Mouse (Mus musculus) stomach, embryonic 15.5 days (tissue): ENCODE data around the gene Slc13a3. TPM values are rescaled to one million over a fixed set of nuclear protein-coding genes. Genes with fewer than 3 reads are reported as not detected.

Source experiments
- ATAC-seq: fragments of 200-750 bp; cut with Nextera tagmentation; 2 replicates; pipeline ENCODE4 v1.8.0; 2017; ENCODE audit warnings: low read depth, moderate number of reproducible peaks, moderate TSS enrichment; ENCODE audit not compliant: insufficient read depth, low FRiP score
- H3K27ac ChIP-seq: fragments of 300-500 bp; sonication (generic); 2 replicates; pipeline ENCODE4 v1.5.1; 2015; ENCODE audit warnings: mild to moderate bottlenecking, inconsistent platforms
- H3K27me3 ChIP-seq: fragments of 300-500 bp; sonication (generic); replicated peaks from 2 replicates; pipeline ENCODE4 v1.6.1; 2015; ENCODE audit warnings: inconsistent platforms
- H3K36me3 ChIP-seq: fragments of 300-500 bp; sonication (generic); 2 replicates; pipeline ENCODE4 v1.6.1; 2015; ENCODE audit warnings: inconsistent platforms
- H3K4me1 ChIP-seq: fragments of 300-500 bp; sonication (generic); 2 replicates; pipeline ENCODE4 v1.6.1; 2015; ENCODE audit warnings: inconsistent platforms
- H3K4me2 ChIP-seq: fragments of 300-500 bp; sonication (generic); 2 replicates; pipeline ENCODE4 v1.6.1; 2015; ENCODE audit warnings: mild to moderate bottlenecking, inconsistent platforms
- H3K4me3 ChIP-seq: fragments of 300-500 bp; sonication (generic); replicated peaks from 2 replicates; pipeline ENCODE4 v1.5.1; 2015; ENCODE audit warnings: inconsistent platforms
- H3K9ac ChIP-seq: fragments of 300-500 bp; sonication (generic); 2 replicates; pipeline ENCODE4 v1.6.1; 2015; ENCODE audit warnings: inconsistent platforms
- H3K9me3 ChIP-seq: fragments of 300-500 bp; sonication (generic); 2 replicates; pipeline ENCODE4 v1.6.1; 2016; ENCODE audit warnings: inconsistent platforms
- WGBS: fragments of 180-500 bp; shearing (Covaris S2); methylation state at CpG from one replicate; pipeline ENCODE4 v1.1.7; 2015; 5-methylcytosine and 5-hydroxymethylcytosine counted together
- polyA plus RNA-seq: library from polyadenylated mRNA; unstranded; fragments of >200 nt; fragmentation: Nextera tagmentation; extraction: Ambion mirVana; gene quantifications from 2 replicates; pipeline ENCODE4 v1.2.1, GENCODE M21; 2015

Slc13a3 gene
- polyA plus RNA-seq, 1 experiment from 2014 or later = 0.89 TPM

DNA sequence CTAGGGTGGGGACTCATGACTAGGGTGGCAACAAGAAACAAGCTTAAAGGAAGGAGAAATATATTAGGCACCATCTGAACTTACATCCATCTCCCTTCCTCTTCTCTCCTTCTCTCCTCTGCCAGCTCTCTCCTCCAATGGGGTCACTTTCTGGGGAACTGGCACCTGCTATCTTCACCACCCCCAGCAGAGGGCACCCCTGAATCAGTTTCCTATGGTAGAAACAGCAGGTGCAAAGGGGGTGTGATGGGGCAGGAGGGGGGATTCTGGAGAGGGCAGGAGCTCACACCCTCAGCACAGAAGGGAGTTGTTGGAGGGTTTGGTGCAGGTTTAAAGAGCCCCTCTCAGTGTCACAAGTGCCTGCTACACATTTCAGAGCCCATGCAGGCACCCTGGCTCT, 23.2 kb upstream of the Slc13a3 start:
- Histone ChIP-seq H3K27me3 (no peaks in the 10 kb centered on the region), H3K4me2 (no peak overlapping the region), H3K36me3 (no peaks in the 10 kb centered on the region), H3K4me1 (peaks cover 12% of the 10 kb centered on the region; the same call in 1 of the 2 replicates), H3K9ac (no peak overlapping the region), H3K27ac (no peak overlapping the region), H3K9me3 (no peaks in the 10 kb centered on the region), H3K4me3 (no peak overlapping the region)
- no peak for ATAC-seq

DNA sequence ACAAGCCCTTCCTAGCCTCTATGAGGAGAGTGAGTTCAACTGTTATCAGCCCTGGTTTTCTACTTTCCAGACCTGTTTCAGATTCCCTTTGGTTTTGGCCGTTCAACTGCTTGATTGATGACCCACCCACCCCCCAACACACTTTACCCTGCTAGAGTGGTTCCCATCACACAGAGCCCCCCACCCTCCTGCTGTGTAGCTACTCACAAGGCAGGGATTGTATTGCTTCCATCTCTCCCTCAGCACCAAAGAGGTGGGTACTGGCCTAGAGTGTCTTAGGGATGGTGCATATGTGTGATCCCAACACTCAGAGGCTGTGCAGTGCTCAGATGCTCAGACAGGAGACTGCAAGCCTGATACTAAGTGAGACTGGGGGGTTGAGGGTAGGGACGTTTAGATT, 21.5 kb upstream of the Slc13a3 start:
- Histone ChIP-seq H3K4me1 (peaks cover 9% of the 10 kb centered on the region; the same call in 1 of the 2 replicates), H3K4me2 (no peak overlapping the region), H3K9me3 (no peaks in the 10 kb centered on the region), H3K9ac (no peak overlapping the region), H3K27ac (no peak overlapping the region), H3K27me3 (no peaks in the 10 kb centered on the region), H3K4me3 (no peak overlapping the region), H3K36me3 (peaks cover 8% of the 10 kb centered on the region; the same call in 1 of the 2 replicates)
- 31% methylated on average over 2 of the region's 2 CpGs for WGBS
- ATAC-seq = no peak

DNA sequence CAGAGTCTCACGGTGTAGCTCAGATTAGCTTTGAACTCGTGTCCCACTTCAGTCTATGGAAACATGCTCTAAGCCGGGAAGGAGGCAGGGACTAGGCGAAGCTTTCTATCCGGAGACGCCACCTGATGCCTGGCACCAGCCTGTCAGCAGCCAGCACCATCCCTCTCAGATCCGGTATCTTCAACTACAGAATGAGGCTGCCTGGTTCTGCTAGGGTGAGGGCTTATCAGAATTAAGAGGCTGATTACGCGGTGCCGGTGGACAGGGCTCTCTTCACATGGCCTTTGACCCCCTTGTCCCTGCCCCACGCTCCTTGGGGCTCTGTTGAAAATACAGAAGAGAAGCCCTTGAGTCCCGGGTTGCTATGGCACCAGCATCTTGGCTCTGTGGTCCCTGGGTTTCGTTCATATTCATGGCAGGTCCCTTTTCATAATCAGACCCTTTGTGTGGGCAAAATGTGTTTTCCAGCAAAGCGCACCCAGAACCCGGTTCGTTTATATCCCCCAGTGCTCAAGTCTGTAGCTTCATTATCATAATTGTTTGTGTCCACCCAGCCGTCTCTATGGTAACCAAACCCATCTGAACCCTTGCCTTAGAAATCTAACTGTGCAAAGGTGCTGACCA, 20.7 kb upstream of the Slc13a3 start:
- H3K9me3 ChIP-seq = no peaks in the 10 kb centered on the region
- peaks cover 16% of the 10 kb centered on the region for H3K36me3 ChIP-seq
- 22% methylated on average over 17 of the region's 17 CpGs for WGBS
- H3K27ac ChIP-seq = no peak overlapping the region; the same call in 1 of the 2 replicates
- peak overlapping the region; percentile 22; the same call in 1 of the 2 replicates for H3K9ac ChIP-seq
- H3K27me3 ChIP-seq = no peaks in the 10 kb centered on the region
- 0 out of 2 replicates have a peak, but pooled peaks have one; percentile 14 for ATAC-seq
- peak overlapping the region; percentile 79 for H3K4me3 ChIP-seq
- H3K4me1 ChIP-seq = peaks cover 9% of the 10 kb centered on the region; the same call in 1 of the 2 replicates
- peak overlapping the region; percentile 83 for H3K4me2 ChIP-seq

DNA sequence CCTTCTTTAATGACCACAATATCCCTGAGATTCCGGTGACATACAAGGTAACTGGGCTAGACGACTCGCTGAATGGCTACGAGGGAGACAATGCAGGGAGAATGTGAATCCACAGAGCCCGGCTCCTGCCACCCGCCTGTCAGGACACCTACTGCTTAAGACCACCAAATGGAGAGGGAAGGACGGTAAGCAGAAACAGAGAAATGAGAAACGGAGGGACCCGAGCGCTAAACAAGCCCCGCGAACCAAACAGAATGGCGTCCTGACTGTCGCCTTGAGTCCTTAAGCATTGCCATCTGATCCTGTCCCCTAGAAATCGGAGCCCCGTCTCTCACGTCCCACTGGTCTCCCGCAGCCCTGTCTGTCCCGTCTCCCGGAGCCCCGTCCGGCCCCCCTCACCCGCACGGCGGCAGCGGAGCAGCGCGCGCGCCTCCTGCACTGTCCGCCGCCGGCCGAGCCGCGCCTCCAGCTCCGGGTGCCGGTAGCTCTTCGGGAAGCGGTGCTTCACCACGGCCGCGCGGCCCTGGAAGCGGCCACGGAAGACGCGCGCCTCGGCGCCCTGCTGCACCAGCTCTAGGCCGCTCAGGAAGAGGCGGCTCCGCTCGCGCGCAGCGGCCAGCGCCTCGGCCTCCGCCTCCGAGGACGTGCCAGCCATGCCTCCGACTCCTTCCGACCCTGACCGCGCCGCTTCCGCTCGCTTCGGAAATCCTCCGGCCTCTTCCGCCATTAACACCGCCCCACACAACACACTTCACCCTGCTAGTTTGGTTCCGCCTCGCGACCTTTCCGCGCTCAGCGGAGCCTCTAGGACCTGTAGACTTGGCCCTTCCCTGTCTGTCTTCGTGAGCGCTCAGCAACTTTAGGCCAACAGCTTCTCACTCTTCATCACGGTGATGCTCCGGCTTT, 19.9 kb upstream of the Slc13a3 start, which contains the start of gene Trp53rka:
Gene Trp53rka (minus strand): TSS at position 677 of the 906 bp plus-strand sequence.
- H3K36me3 ChIP-seq = peaks cover 21% of the 10 kb centered on the region
- H3K4me1 ChIP-seq = peaks cover 9% of the 10 kb centered on the region; the same call in 1 of the 2 replicates
- under 1% methylated on average over 83 of the region's 84 CpGs for WGBS
- H3K4me2 ChIP-seq = peak within 1 kb of the TSS; percentile 83
- H3K27ac ChIP-seq = peak within 1 kb of the TSS; percentile 75
- H3K9me3 ChIP-seq = no peaks in the 10 kb centered on the region
- peak; percentile 88 for ATAC-seq
- H3K9ac ChIP-seq = peak within 1 kb of the TSS; percentile 61
- H3K27me3 ChIP-seq = no peaks in the 10 kb centered on the region
- H3K4me3 ChIP-seq = peak within 1 kb of the TSS; percentile 79

DNA sequence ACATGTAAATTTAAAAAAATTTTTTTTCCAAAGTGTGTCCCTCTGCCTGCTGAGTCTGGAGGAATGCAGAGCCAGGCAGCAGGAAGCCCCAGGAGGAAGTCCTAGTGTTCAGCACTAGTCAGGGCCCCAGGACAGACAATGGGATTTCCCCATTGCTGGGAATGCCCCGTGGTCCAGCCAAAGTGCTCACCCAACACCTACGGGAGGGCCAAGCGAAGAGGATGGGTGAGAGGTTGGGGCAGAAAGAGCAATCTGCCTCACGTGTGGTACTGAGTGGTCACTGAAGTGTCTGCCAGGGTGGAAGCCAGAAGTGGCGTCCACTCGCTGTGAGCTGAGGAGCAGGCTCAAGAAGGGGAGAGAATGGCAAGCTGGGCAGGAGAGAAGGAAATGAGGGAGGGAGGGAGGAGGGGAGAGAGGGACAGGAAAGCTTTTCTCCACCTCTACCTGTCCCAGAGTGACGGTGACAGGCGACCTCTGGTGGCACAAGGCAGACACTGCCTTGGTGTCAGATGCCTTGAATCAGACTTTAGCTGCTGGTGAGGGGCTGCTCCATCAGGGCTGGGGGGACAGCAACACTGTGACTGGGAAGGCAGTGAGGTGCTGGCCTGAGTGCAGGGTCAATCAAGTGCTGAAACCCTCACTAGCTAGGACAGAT, 14.0 kb upstream of the Slc13a3 start:
- 22% methylated on average over 8 of the region's 8 CpGs for WGBS
- Histone ChIP-seq H3K4me2 (no peak overlapping the region), H3K9ac (no peak overlapping the region), H3K27me3 (no peaks in the 10 kb centered on the region), H3K4me3 (no peak overlapping the region), H3K4me1 (0 out of 2 replicates have a peak, but pooled peaks cover 1% of the 10 kb centered on the region), H3K9me3 (no peaks in the 10 kb centered on the region), H3K27ac (no peak overlapping the region), H3K36me3 (peaks cover 21% of the 10 kb centered on the region)
- 0 out of 2 replicates have a peak, but pooled peaks have one; percentile 13 for ATAC-seq

DNA sequence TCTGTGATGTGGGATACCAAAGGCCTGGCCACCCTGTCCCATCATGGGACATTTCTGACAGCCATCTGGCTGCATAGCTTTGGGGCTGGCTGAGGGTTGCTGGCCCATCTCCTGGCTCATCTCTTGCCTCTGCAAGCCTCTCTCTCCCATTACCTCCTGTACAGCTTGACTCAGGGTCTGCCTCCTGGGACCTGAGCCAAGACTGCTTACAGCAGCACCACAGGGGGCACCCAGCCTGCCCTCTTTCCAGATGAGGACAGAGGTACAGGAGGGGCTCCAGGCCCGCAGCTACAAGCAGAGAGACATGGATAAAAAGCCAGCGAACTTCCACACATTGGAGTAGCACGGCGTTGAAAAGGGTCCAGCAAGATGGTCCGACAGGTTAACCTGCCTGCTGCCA, 13.4 kb upstream of the Slc13a3 start:
- H3K27me3 ChIP-seq = no peaks in the 10 kb centered on the region
- H3K4me2 ChIP-seq = no peak overlapping the region
- H3K4me3 ChIP-seq = no peak overlapping the region
- H3K9ac ChIP-seq = no peak overlapping the region
- WGBS = 76% methylated on average over 5 of the region's 5 CpGs
- H3K36me3 ChIP-seq = peaks cover 21% of the 10 kb centered on the region
- no peak overlapping the region for H3K27ac ChIP-seq
- no peaks in the 10 kb centered on the region for H3K4me1 ChIP-seq
- no peak for ATAC-seq
- no peaks in the 10 kb centered on the region for H3K9me3 ChIP-seq

DNA sequence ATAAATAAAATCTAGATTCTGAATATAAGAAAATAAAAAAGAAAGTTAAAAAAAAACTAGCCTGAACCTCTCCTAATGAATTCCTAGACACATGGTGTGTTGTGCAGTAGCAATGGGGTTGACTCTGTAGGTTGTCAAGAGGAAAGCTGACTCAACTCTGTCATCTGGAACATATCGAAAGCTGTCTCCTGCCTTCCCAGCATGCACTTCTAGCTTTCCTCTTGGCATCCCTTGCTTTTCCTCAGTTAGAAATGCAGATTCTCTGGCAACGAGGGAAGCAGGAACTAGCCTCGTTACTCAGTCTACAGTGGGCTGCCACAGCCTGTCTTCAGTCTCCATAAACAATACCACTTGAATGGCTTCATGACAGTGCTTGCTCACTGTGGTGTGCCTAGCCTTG, 12.8 kb upstream of the Slc13a3 start:
- Histone ChIP-seq H3K9ac (no peak overlapping the region), H3K9me3 (no peaks in the 10 kb centered on the region), H3K27ac (no peak overlapping the region), H3K36me3 (peaks cover 21% of the 10 kb centered on the region), H3K27me3 (no peaks in the 10 kb centered on the region), H3K4me2 (no peak overlapping the region), H3K4me3 (no peak overlapping the region), H3K4me1 (no peaks in the 10 kb centered on the region)
- WGBS = 67% methylated on average over 3 of the region's 3 CpGs
- ATAC-seq = no peak

DNA sequence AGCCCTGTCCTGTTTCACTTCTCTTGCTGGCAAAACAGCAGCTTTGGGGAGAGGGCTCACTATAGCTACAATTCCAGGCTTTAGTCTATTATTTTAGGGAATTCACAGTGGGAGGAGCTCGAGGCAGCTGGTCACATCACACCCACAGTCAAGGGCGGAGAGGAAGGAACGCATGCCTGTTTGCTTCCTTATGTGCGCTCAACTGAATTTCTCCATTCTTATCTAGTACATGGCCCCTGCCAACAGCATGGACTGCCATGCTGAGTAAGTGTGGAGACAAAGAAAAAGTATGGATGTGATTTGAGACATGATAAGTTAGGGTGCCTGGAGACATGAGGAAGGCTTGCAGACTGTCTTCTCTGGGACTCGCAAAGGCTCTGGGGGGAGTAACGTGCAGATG, 11.1 kb upstream of the Slc13a3 start:
- no peaks in the 10 kb centered on the region for H3K4me1 ChIP-seq
- H3K27me3 ChIP-seq = no peaks in the 10 kb centered on the region
- no peak for ATAC-seq
- 47% methylated on average over 6 of the region's 6 CpGs for WGBS
- H3K4me3 ChIP-seq = no peak overlapping the region
- H3K36me3 ChIP-seq = peaks cover 10% of the 10 kb centered on the region
- H3K9me3 ChIP-seq = no peaks in the 10 kb centered on the region
- no peak overlapping the region for H3K9ac ChIP-seq
- H3K4me2 ChIP-seq = no peak overlapping the region
- H3K27ac ChIP-seq = no peak overlapping the region

DNA sequence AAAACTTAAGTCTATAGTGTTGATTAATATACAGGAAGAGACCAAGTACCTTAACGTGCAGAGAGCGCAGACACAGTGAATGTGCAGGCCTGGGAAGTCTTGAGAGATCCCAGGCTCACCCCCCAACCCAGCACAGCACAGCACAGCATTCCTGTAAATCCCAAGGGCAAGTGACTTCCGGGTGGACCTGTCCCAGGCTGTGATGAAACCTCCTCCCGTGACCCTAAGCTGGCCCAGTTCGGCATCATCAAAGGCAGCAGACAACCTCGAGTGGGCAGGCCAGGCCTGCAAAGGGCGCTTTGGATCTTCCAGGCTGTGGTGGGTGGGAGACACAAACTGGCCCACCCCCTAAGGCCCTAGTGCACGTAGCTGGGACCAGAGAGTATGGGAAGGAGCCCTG, 9.0 kb upstream of the Slc13a3 start:
- H3K4me3 ChIP-seq = no peak overlapping the region
- H3K4me1 ChIP-seq = no peaks in the 10 kb centered on the region
- no peaks in the 10 kb centered on the region for H3K27me3 ChIP-seq
- H3K9me3 ChIP-seq = no peaks in the 10 kb centered on the region
- no peaks in the 10 kb centered on the region for H3K36me3 ChIP-seq
- H3K4me2 ChIP-seq = no peak overlapping the region
- WGBS = 59% methylated on average over 8 of the region's 8 CpGs
- no peak overlapping the region for H3K27ac ChIP-seq
- no peak for ATAC-seq
- no peak overlapping the region for H3K9ac ChIP-seq

DNA sequence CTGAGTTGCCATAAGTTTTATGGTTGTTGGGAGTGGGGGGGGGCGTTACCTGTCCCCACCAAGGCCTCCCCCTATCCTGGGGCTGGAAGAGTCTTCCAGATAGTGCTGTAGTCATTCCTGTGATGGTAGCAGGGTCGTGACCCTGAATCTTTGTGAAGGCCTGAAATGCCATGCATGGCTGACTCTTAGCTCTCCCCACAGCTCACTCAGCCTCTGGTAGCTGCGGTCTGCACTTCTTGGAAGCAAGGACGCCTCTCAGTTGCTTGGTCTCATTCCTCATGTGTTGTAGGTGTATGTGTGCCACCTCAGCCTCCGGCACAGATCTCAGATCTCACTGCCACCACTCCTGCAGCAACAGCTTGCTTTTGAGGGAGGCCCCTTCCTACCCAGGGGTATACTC, 2.8 kb upstream of the Slc13a3 start:
- Histone ChIP-seq H3K27me3 (peaks cover 31% of the 10 kb centered on the region; the same call in 1 of the 2 replicates), H3K36me3 (no peaks in the 10 kb centered on the region), H3K4me2 (no peak overlapping the region), H3K4me3 (no peak overlapping the region), H3K4me1 (no peaks in the 10 kb centered on the region), H3K9me3 (no peaks in the 10 kb centered on the region), H3K9ac (no peak overlapping the region), H3K27ac (no peak overlapping the region)
- ATAC-seq = no peak
- 74% methylated on average over 5 of the region's 5 CpGs for WGBS

DNA sequence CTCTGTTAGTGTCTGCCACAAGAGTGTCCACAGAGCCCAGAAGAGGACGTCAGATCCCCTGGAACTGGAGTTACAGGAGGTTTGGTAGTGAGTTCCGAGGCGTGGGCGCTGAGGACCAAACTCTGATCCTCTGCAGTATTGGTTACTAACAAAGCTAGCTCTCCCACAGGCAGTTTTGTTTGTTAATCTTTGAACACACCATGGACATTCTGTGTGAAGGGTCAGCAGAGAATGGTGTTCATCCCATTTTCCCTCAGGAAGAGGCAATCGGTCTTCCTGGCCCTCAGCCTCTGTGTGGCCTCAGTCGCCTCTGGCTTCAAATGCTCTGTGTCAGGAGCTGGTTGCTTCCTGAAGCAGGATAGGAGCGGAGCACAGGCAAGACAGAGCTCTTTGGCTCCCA, 2.4 kb upstream of the Slc13a3 start:
- ATAC-seq = no peak
- Histone ChIP-seq H3K27me3 (peaks cover 31% of the 10 kb centered on the region; the same call in 1 of the 2 replicates), H3K4me2 (no peak overlapping the region), H3K36me3 (no peaks in the 10 kb centered on the region), H3K9ac (no peak overlapping the region), H3K9me3 (no peaks in the 10 kb centered on the region), H3K4me1 (no peaks in the 10 kb centered on the region), H3K27ac (no peak overlapping the region), H3K4me3 (no peak overlapping the region)
- 75% methylated on average over 7 of the region's 7 CpGs for WGBS
